Mouse (Mus musculus) left cerebral cortex, adult 18-20 months (tissue): ENCODE results near the gene Dock8. TPM values are rescaled to one million over a fixed set of nuclear protein-coding genes. Genes with fewer than 3 reads are reported as not detected.

Experiments used
- DNase-seq, 2 experiments: peaks; one replicate each; pipeline ENCODE4 v3.0.0; 2021 to 2022; ENCODE audit warnings: low spot score in 2 of 2, mixed read lengths in 1 of 2
- total RNA-seq, 2 experiments: library from RNA; stranded (reverse); gene quantifications; 2 replicates each; pipeline ENCODE4 v1.2.3; 2021

Gene Dock8
- total RNA-seq, 2 experiments from 2014 or later, result 2.5 to 3.3 TPM

DNA sequence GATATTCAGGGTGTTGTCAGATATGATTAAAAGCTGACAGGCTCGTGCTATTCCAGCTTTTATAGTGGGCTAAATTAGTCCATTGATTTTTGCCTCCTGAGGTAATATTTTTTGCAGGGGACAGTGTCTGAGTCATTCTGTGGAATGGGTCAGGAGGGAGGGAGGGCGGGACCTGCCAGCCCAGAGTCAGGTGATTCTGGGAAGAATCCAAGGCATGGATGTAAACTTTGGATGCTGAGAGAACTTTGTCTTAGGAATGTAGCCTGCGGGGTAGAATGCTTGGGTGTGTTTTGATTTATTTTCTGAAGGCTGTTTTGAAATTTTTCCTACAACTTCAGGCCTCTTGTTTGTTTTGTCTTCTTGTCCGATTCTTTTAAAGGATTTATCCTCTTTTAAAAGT lies 244.2 kb downstream of the Dock8 start:
- DNase-seq, result no peak

DNA sequence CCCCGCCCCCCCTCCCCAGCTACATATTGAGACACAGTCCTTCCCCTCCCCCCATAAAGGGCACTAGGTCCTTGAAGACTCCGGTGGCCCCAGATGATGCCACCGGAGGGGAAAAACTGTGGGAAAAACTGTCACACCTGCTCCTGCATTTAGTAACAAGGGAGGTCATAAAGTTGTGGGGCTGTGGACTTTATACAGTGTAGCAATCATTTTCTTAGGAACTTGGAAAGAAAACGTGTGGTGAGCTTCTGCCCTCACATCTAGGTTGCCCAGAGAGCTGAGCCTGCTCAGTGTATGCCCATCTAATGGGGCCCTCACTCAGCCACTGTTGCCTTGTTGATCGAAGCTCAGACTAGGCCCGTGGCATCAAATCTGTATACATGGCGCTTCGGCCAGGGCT lies 246.7 kb downstream of the Dock8 start:
- DNase-seq, result no peak

DNA sequence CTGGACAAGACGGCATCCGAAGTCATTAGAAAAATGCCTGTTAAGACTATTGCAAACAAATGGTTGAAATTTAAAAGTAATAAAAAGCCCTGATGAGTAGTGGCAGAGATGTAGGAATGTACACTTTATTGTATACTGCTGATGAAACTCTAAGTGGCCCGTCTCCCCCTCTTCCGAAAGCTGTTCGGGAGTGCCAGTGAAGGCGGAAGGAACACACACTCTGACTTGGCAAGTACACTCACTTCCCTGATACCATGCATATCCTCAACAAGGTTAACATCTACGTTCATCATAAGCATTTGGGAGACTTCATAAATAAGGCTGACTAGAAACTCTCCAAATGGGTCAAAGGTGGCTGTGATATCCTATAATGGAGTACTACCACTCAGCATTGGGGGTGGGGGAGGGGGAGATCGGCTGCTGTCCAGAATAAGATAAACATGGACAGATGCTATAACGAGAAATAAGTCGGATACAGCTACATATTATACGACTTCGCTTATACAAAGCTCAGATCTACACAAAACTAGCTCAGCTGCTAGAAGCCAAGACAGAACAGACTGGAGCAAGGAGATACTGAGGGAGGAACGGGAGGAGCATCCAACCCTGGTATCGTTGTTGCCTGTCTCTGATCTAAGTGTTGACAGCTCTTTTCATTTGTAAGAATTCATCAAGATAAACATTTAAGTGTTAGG lies 248.7 kb downstream of the Dock8 start:
- no peak for DNase-seq

DNA sequence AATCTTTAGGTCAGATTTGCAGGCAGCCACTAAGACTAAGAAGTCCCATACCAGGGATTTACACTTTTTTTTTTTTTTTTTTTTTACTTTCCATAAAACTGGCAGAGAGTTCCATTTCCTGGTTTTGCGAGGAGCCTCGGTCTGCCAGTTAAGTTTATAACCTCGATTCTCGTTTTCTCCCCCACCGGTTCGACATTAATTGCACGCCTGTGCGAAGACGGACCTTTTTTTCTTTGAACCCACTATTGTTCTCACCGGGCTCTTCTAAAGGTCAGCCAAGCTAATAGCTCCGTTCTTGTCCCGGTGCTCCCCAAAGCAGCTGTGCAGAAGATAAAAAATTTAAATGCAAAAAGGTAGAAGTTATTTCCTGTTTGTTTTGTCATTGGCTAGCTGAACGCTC lies 249.9 kb downstream of the Dock8 start:
- DNase-seq, result no peak

DNA sequence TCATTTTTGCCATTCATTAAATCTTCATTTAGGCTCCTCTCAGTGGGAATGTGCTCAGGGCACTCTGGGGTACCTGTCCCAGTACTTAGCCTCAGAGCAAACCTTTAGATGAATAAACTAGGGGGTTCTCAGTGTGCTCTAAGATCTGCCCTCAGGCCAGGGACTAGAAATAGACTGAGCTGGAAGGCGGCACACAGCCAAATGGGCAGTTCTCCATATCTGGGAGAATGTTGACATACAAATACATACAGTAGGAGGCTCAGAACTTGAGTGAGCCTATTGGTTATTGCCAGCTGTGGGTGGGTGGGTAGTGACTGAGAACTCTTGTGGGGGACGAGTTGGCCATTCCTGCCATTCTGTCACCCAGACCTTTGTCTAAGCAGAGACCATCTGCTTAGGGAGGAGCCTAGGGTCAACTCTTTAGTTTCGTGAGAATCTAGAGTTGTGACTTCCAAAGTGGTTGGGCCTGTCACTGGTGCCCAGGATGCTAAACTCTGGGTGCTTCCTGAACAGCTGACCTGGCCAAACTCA lies 252.3 kb downstream of the Dock8 start:
- no peak for DNase-seq

Other genes with a start within 250 kb of the Dock8 start
- 1 to 10 TPM; 6.9 to 8.8 TPM for gene Pgm5, start 137.7 kb upstream of the Dock8 start, total RNA-seq
- gene Gm10053, start 123.8 kb upstream of the Dock8 start, total RNA-seq, result 100 to 1,000 TPM; 185 to 209 TPM
- not detected for gene Foxd4, start 98.3 kb upstream of the Dock8 start, total RNA-seq
- gene Cbwd1, start 37.9 kb upstream of the Dock8 start, total RNA-seq, result 10 to 100 TPM; 12.6 to 15.5 TPM
- gene Kank1, start 237.4 kb downstream of the Dock8 start, total RNA-seq, result 10 to 100 TPM; 13.4 to 13.6 TPM